Mouse (Mus musculus): ENCODE results near the gene Bahcc1. TPM values are rescaled to one million over a fixed set of nuclear protein-coding genes. Genes with fewer than 3 reads are reported as not detected.

Bahcc1 gene
- polyA plus RNA-seq, 1 experiment from 2014 or later, result 1.3 TPM

DNA sequence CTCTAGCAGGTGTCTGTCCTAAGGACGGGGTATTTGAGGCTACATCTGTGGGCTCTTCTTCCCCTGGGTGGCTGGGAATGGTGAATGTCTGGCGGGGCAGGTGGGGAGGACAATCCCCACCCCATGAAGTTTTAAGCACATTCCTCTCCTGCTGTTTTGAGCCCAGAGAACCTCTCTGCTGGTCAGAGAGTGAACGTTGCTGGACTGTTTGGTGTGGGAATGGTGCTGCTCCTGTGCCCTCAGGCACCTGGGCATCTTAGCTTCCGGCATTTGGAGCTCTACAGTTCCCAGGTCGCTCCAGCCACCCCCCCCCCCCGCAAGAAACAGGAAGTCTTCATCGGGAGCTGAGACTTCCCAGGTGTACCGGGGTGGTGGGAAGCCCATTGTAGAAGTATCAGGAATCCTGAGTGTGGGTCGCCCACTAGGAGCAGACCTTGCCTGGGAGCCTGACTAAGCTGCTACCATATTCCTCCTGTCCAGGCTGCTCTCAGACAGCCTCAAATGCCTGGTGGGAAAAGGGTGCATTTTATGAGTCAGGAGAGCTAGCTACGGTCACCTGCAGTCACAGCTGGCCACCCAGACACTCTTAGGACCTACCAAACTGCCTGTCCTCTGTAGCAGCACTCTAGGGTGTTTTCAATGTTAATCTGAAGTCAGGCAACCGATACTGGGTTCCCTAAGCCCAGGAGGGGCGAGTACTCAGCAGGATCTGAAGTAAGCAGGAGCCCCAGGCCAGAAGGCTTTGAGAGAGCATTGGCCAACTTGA, 73.8 kb downstream of the Bahcc1 start:
- peak overlapping the region; percentile 82 for H3K9ac ChIP-seq

DNA sequence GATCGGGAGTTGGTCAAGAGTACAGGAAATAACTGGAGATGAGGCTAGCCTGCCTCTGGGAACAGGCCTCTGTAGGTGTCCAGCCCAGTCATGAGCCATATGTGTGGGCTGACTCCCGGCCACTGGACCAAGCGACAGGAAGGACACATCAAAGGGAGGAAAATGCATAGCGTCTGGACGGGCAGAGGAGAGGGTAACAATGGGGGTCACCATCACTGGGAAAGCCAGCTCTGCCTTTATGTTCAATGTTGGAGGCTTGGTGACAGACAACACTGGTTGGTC, 74.3 kb downstream of the Bahcc1 start:
- peaks cover 81% of the 10 kb centered on the region for H3K4me1 ChIP-seq (replicated peaks)
- H3K9me3 ChIP-seq (replicated peaks), result no peaks in the 10 kb centered on the region
- 0 out of 2 replicates have a peak overlapping the region, but pooled peaks have one; percentile 27 for H3K9ac ChIP-seq
- H3K27me3 ChIP-seq, result peaks cover 31% of the 10 kb centered on the region
- ATAC-seq (ENCODE audit: low read depth) (no peak), DNase-seq (no peak)
- no peaks in the 10 kb centered on the region for H3K36me3 ChIP-seq
- peak overlapping the region; percentile 14; the same call in 1 of the 2 replicates for H3K4me2 ChIP-seq
- 10% methylated on average over 5 of the region's 5 CpGs for WGBS (ENCODE audit: insufficient replicate concordance)
- no peak overlapping the region for H3K27ac ChIP-seq
- no peak overlapping the region for H3K4me3 ChIP-seq (replicated peaks)

More for the DNA sequence above, 73.8 kb downstream of the Bahcc1 start:
- Histone ChIP-seq H3K4me3 (replicated peaks) (peak overlapping the region; percentile 70), H3K27me3 (peaks cover 31% of the 10 kb centered on the region), H3K36me3 (no peaks in the 10 kb centered on the region), H3K27ac (peak overlapping the region; percentile 77; the same call in 1 of the 2 replicates), H3K4me1 (replicated peaks) (peaks cover 81% of the 10 kb centered on the region), H3K4me2 (peak overlapping the region; percentile 97), H3K9me3 (replicated peaks) (no peaks in the 10 kb centered on the region)
- DNase-seq (no peak), ATAC-seq (ENCODE audit: low read depth) (no peak)
- WGBS (ENCODE audit: insufficient replicate concordance), result 52% methylated on average over 12 of the region's 12 CpGs

DNA sequence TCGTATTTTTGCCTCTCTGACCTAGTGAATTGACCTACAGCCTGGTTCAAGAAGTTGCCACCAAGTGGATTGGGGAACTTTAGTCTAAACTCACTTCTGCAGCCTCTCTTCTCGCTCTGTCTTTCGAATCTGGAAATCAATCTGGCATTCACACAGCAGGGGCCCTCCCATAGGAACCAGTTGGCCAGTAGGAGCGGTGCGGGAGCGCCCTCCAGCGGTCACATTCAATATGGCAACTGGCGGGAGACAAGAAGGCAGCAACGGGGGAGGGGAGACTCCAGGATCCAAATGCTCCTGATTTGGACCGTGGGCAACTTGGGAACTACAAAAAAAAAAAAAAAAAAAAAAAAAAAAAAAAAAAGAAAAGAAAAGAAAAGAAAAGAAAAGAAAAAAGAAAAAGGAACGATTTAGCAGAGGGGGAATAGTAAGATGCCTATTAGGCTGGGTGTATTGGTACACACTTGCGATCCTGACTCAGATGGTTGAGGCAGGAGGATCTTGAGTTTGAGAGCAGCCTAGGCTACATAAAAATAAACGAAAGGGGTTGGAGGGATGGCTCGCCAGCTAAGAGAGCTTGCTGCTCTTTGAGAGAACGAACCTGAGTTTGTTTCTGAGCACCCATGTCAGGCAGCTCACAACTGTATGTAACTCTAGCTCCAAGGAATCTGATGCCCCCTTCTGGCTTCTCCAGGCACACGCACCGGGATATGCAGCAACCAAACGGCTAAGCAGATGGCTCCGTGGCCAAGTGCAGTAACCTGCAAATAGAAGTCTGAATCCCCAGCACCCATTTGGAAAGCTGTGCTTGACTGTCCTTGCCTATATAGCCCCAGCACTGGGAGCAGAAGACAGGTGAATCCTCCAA, 75.1 kb downstream of the Bahcc1 start:
- no peaks in the 10 kb centered on the region for H3K9me3 ChIP-seq (replicated peaks)
- H3K4me1 ChIP-seq (replicated peaks), result peaks cover 74% of the 10 kb centered on the region
- no peak overlapping the region for H3K9ac ChIP-seq
- H3K4me3 ChIP-seq (replicated peaks), result no peak overlapping the region
- no peak overlapping the region for H3K27ac ChIP-seq
- ATAC-seq (ENCODE audit: low read depth) (no peak), DNase-seq (peak; percentile 83)
- 7% methylated on average over 19 of the region's 19 CpGs for WGBS (ENCODE audit: insufficient replicate concordance)
- peaks cover 31% of the 10 kb centered on the region for H3K27me3 ChIP-seq
- H3K36me3 ChIP-seq, result no peaks in the 10 kb centered on the region
- H3K4me2 ChIP-seq, result peak overlapping the region; percentile 26; the same call in 1 of the 2 replicates

DNA sequence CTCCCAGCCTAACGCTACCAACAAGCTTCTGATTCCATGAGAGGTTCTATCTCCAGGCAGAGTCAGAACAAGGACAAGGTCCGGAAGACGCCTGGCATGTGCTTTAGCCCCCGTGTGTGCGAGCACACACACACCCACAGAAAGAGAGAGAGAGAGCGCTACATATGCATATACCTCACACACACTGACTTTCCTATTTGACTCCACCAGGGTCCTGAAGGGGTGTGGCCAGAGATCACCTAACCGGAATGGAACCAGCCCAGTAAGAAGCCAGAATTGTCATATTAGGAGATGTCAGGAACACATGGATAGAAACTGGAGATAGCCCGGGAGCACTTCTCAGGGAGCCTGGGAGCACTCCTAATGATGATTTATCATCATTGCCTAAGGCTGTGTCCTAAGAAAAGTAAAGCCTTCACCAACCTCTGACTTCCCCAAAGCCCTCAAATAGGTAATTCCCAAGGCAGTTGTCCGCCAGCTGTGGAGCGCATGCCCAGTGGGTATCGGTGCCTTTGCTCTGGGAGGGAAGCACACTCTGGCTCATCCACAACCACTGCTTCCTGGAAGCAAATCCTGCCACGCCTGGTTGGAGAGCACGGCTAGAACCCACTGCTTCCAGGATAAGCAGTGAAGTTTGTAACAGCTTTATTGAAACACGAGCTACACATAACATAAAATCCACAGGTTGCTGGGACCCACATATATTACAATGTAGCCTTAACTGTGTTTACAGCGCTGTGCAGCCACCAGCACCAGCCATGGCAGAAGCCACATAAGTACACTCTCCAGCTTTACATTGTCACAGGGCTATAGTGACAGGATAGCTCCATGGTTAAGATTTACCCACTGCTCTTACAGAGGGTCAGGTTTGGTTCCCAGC, 75.9 kb downstream of the Bahcc1 start:
- no peak overlapping the region for H3K27ac ChIP-seq
- peaks cover 31% of the 10 kb centered on the region for H3K27me3 ChIP-seq
- no peaks in the 10 kb centered on the region for H3K36me3 ChIP-seq
- DNase-seq (no peak), ATAC-seq (ENCODE audit: low read depth) (no peak)
- H3K4me3 ChIP-seq (replicated peaks), result no peak overlapping the region
- no peaks in the 10 kb centered on the region for H3K9me3 ChIP-seq (replicated peaks)
- 40% methylated on average over 15 of the region's 15 CpGs for WGBS (ENCODE audit: insufficient replicate concordance)
- H3K9ac ChIP-seq, result no peak overlapping the region
- peaks cover 65% of the 10 kb centered on the region for H3K4me1 ChIP-seq (replicated peaks)
- no peak overlapping the region for H3K4me2 ChIP-seq

DNA sequence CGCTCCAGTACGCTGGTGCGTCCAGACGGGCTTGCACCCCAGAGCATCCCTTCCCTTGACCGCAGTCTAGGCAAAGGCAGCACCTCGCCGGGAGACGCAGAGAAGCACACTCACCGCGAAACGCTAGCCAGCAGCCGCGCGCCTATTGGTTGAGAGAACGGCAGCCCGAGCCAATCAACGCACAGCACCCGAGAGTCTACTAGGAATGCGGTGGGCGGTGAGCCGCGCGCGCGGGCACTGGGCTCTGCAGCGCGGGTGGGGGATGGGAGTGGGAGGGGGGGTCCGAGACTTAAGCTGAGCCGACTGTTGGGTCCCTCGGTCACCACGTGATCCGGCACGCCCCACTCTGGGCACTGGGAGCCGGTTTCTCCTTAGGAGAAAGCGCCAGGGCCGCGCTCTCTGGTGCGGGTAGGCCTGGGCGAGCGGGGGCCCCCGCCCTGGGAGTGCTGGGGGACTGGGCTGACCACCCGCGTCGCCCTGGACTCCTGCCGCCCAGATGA, 78.1 kb downstream of the Bahcc1 start:
- H3K27me3 ChIP-seq, result peaks cover 31% of the 10 kb centered on the region
- DNase-seq (peak; percentile 85), ATAC-seq (ENCODE audit: low read depth) (peak; percentile 84)
- H3K4me2 ChIP-seq, result peak overlapping the region; percentile 93
- H3K4me3 ChIP-seq (replicated peaks), result peak overlapping the region; percentile 63
- 3% methylated on average over 45 of the region's 45 CpGs for WGBS (ENCODE audit: insufficient replicate concordance)
- H3K36me3 ChIP-seq, result no peaks in the 10 kb centered on the region
- H3K4me1 ChIP-seq (replicated peaks), result peaks cover 59% of the 10 kb centered on the region
- H3K27ac ChIP-seq, result peak overlapping the region; percentile 78
- no peaks in the 10 kb centered on the region for H3K9me3 ChIP-seq (replicated peaks)
- peak overlapping the region; percentile 82 for H3K9ac ChIP-seq

DNA sequence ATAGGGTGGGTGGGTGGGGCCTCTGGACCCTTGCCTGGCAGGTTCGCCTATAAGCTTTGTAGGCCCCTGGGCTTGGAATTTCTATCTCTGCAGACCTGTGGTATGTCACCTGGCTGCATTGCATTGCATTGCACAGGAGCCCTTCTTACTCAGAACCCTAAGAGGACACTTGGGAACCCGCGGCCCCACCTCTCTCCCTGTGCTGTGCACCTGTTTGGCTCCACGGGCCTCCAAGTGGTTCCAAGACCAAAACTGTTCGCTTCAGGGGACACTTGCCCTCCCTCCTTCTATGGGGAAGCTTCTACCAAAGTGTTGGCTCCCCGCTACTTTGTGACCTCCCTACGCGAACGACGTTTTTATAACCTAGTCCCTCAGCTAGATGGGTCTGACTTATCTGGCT, 78.8 kb downstream of the Bahcc1 start:
- H3K4me1 ChIP-seq (replicated peaks), result peaks cover 55% of the 10 kb centered on the region
- WGBS (ENCODE audit: insufficient replicate concordance), result 64% methylated on average over 10 of the region's 10 CpGs
- peak overlapping the region; percentile 93 for H3K4me2 ChIP-seq
- H3K27ac ChIP-seq, result peak overlapping the region; percentile 78
- ATAC-seq (ENCODE audit: low read depth) (no peak), DNase-seq (no peak)
- H3K9me3 ChIP-seq (replicated peaks), result no peaks in the 10 kb centered on the region
- H3K9ac ChIP-seq, result peak overlapping the region; percentile 82
- H3K4me3 ChIP-seq (replicated peaks), result peak overlapping the region; percentile 63
- peaks cover 24% of the 10 kb centered on the region for H3K27me3 ChIP-seq
- H3K36me3 ChIP-seq, result no peaks in the 10 kb centered on the region

DNA sequence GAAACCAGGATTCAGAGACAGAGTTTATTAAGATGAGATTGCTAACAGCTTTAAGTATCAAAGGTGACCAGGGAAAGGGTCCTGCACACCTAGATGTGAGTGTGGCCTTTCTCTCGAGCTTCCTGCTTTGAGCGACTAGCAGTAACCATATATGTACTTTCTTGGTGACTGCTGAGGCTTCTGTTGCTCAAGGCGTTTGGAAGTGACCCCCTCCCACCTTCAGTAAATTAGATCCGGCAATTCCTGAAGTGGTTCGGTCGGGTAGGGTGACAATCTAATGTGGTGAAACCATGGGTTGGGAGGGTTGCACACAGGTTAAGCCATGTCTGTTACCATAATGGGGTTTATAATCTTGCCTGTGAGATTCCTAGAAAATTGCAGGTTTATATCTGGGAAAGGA, 79.3 kb downstream of the Bahcc1 start:
- H3K9me3 ChIP-seq (replicated peaks), result no peaks in the 10 kb centered on the region
- DNase-seq (no peak), ATAC-seq (ENCODE audit: low read depth) (no peak)
- H3K4me3 ChIP-seq (replicated peaks), result no peak overlapping the region
- H3K36me3 ChIP-seq, result no peaks in the 10 kb centered on the region
- H3K9ac ChIP-seq, result no peak overlapping the region
- WGBS (ENCODE audit: insufficient replicate concordance), result 77% methylated on average over 6 of the region's 6 CpGs
- peaks cover 55% of the 10 kb centered on the region for H3K4me1 ChIP-seq (replicated peaks)
- H3K27me3 ChIP-seq, result peaks cover 19% of the 10 kb centered on the region
- H3K27ac ChIP-seq, result no peak overlapping the region; the same call in 1 of the 2 replicates
- no peak overlapping the region for H3K4me2 ChIP-seq

DNA sequence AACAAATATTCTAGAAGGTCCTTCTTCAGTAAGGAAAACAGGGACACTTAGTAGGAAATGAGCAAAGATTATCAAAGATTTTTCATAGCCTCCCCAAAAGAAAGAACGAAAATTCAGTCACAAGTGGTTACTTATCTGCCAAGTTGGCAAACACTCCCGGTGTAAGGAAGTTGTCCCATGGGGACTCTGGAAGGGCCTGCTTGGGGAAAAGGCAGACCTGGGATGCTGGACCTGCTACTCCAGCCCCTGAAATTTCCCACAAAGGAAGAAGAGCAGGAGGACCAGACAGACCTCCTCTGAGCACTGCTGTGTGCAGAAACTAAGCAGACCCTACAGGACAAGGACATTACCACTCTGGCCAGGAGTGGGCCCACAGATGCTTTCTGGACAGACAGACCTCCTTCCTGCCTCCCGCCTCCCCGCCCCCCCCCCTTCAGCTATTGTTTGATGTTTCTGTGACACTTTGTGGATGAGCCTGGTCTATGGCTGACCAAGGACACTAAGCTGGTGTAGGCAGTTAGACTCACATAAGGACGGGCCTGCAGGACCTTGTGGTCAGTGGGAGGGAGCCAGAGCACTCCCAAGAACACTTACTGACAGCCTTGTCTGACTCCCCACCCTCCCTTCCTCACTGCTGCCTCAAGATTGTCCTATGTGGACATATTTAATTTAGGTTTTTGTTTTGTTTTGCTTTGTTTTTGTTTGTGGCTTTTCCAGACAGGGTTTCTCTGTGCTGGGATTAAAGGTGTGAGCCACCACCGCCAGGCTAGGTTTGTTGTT, 81.3 kb downstream of the Bahcc1 start:
- no peaks in the 10 kb centered on the region for H3K36me3 ChIP-seq
- DNase-seq (no peak), ATAC-seq (ENCODE audit: low read depth) (no peak)
- no peaks in the 10 kb centered on the region for H3K9me3 ChIP-seq (replicated peaks)
- H3K4me1 ChIP-seq (replicated peaks), result peaks cover 47% of the 10 kb centered on the region
- no peak overlapping the region for H3K4me3 ChIP-seq (replicated peaks)
- peaks cover 2% of the 10 kb centered on the region for H3K27me3 ChIP-seq
- no peak overlapping the region for H3K9ac ChIP-seq
- H3K27ac ChIP-seq, result no peak overlapping the region
- WGBS (ENCODE audit: insufficient replicate concordance), result 56% methylated on average over 6 of the region's 6 CpGs
- H3K4me2 ChIP-seq, result no peak overlapping the region

DNA sequence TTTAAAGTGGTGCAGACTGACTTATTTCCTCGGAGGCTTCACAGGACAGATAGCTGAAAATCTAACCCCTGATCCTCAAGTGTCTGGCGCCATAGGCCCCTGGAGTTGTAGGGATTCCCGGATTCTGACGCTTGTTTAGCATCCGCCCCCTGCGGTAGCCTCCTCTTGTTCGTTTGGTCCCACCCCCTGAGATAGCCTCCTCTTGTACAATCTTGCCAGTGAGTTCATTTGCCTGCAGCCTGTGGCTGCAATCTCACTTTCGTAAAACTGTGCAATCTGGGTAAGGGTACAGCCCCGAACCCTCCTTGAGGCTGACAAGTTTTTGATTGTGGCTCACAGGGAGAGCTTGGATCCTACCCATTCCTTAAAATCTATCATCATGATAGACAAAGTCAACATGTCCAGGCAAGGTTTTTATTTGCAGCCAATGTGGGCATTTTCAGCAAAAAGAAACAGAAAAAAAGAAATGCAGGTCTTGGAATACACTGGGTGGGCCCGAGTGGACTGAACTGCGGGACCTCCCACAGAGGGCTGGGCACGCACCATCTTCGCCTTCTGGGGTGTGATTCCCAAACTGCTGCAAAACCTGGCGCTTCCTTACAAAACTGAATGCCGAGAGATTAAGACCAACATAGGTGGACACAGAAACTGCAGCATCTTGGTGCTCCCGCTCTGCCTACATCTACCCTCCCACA, 82.1 kb downstream of the Bahcc1 start:
- Histone ChIP-seq H3K4me2 (peak overlapping the region; percentile 94), H3K4me3 (replicated peaks) (peak overlapping the region; percentile 67), H3K9ac (peak overlapping the region; percentile 73), H3K27me3 (no peaks in the 10 kb centered on the region), H3K9me3 (replicated peaks) (no peaks in the 10 kb centered on the region), H3K4me1 (replicated peaks) (peaks cover 47% of the 10 kb centered on the region), H3K36me3 (no peaks in the 10 kb centered on the region), H3K27ac (peak overlapping the region; percentile 95)
- DNase-seq, result no peak
- ATAC-seq (ENCODE audit: low read depth), result no peak
- WGBS (ENCODE audit: insufficient replicate concordance), result 69% methylated on average over 16 of the region's 16 CpGs

DNA sequence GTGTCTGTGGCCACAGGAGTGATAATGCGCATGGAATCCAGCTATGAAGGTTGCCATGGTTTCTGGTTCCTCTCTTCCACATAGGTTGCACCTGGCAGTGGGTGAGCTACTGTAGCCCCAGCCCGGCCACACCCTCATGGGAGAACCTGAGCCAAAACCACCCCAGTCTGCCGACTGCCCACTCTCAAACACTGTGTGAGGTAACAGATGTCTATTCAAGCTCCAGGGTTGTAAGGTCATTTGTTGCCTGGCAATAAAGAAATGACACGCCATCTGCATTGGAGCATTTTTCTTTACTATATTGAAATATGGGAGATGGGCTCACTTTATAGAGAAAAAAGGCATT, 82.6 kb downstream of the Bahcc1 start:
- Histone ChIP-seq H3K27me3 (no peaks in the 10 kb centered on the region), H3K4me1 (replicated peaks) (peaks cover 43% of the 10 kb centered on the region), H3K9me3 (replicated peaks) (no peaks in the 10 kb centered on the region), H3K36me3 (no peaks in the 10 kb centered on the region), H3K4me2 (peak overlapping the region; percentile 94), H3K27ac (peak overlapping the region; percentile 95), H3K4me3 (replicated peaks) (peak overlapping the region; percentile 67), H3K9ac (peak overlapping the region; percentile 73)
- no peak for ATAC-seq (ENCODE audit: low read depth)
- WGBS (ENCODE audit: insufficient replicate concordance), result 38% methylated on average over 4 of the region's 4 CpGs
- no peak for DNase-seq

Data from liver, embryonic 13.5 days (tissue).